Mouse (Mus musculus): ENCODE measurements around the gene Atrnl1.
A peak's percentile ranks its signal among the peaks of the same experiment; 100 is the strongest.
"Not testable (repeated sequence)": the region's sequence is repeated elsewhere in the genome, so short reads cannot be mapped to it uniquely, and the experiment has no call there.

Gene Atrnl1

DNA sequence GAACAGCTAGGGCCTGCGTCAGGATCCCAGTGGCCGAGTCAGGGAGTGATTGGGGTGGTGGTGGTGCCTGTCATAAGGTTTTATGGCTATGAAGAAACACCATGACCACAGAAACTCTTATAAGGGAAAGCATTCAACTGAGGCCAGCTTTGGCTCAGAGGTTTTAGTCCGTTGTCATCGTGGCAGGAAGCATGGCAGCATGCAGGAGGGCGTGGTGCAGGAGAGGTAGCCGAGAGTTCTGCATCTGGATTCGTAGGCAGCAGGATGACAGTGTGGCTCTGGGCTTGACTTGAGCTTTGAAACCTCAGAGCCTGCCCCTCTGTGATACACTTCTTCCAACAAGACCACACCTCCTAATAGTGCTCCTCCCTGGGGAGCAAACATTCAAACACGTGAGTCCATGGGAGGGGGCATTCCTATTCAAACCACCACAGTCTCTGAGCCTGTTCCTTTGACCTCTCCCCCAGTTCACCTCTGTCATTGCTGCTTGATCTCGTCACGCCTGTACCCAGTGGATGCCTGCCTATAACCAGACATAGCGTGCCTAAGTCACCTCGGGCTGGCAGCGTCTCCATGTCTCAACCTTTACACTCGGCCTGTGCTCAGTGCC is 412.5 kb downstream of the Atrnl1 start:
- peak; percentile 15 to 17 for DNase-seq (ENCODE audit: low spot score in 2 of 2)

- peak; percentile 18 to 32 for DNase-seq (ENCODE audit: low spot score in 2 of 2)
Observed at GRCm38 (mm10) chr19:58025053-58025452, 414.2 kb downstream of the Atrnl1 start.

DNA sequence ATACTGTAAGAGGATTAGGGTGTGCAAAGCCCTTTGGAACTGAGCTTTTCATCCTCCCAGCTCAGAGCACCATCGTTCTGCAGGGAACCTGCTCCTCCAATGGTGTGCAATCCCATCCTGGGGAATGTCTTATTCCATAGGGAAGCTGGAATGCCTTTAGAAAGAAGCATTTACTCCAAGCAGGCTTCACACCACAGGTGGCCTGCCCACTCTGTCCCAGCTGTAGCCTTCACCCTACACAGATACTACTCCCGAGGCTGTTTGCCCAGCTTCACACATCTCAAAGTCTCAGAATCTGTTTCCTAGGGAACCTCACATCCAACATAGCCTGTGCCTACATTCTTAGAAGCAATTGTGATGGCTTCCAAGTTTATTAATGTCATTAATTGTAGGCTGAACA is 418.8 kb downstream of the Atrnl1 start:
- DNase-seq (ENCODE audit: low spot score in 2 of 2), result peak; percentile 63 to 86

- peak in 1 of 2 experiments; percentile 8 for DNase-seq (ENCODE audit: low spot score in 2 of 2)
Observed at GRCm38 (mm10) chr19:58033241-58033640, 422.4 kb downstream of the Atrnl1 start.

GRCm38 (mm10) chr19:58036166-58036565 is 425.3 kb downstream of the Atrnl1 start:
- DNase-seq (ENCODE audit: low spot score in 2 of 2), result no peak

- no peak for DNase-seq (ENCODE audit: low spot score in 2 of 2)
Observed at GRCm38 (mm10) chr19:58043120-58043519, 432.3 kb downstream of the Atrnl1 start.

DNA sequence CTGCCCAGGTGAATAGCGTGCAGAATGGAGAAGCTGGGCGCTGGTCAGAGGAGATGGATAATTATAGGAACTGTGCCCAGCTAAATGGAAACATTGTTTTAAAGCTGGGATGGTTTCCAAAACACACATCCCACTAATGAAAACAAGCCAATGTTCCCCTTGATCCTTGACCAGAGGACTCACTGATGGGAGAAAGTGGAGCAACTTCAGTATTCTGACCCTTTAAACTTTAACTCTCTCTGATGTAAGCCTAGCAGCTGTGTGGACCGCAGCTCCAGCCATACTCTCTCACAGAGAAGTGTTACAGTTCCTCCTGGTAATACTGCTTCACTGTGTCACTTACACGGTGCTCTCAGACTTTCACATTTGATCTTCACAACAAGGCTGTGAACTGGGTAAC is 432.7 kb downstream of the Atrnl1 start:
- DNase-seq (ENCODE audit: low spot score in 2 of 2), result no peak

DNA sequence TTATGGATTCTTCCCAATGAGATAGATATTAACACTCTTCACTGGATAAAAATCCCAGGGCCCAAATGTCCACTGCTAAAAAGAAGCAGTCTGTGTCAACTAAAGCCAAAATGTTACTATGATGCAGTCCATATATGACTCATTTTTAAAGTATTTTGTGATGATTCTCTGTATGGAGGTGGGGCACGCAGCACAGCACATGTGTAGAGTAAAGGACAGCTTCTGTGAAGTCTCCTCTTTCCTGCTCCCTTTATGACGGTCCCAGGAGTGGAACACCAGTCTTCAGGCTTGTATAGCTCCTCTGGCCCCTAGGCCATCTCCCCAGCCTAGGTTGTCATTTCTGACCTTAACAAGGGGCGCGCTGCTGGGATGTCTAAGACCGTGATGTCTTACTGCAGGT is 434.0 kb downstream of the Atrnl1 start:
- no peak for DNase-seq (ENCODE audit: low spot score in 2 of 2)

GRCm38 (mm10) chr19:58046656-58047055 is 435.8 kb downstream of the Atrnl1 start:
- no peak for DNase-seq (ENCODE audit: low spot score in 2 of 2)

DNA sequence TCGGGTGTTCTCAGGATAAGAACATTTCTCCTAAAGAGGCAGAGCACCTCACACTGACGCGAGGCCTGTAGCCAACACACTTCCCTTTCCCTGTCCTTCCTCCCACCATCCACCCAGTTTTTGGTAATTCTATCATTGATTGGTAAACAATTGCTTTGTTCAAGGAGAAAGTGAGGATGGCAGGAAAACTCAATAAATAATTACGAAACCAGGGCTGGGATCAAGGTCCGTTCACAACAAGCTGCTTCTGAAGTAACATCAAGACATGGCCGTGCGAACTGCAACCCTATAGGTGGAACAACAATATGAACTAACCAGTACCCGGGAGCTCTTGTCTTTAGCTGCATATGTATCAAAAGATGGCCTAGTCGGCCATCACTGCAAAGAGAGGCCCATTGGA is 439.6 kb downstream of the Atrnl1 start:
- DNase-seq (ENCODE audit: low spot score in 2 of 2), result not testable (repeated sequence)

DNA sequence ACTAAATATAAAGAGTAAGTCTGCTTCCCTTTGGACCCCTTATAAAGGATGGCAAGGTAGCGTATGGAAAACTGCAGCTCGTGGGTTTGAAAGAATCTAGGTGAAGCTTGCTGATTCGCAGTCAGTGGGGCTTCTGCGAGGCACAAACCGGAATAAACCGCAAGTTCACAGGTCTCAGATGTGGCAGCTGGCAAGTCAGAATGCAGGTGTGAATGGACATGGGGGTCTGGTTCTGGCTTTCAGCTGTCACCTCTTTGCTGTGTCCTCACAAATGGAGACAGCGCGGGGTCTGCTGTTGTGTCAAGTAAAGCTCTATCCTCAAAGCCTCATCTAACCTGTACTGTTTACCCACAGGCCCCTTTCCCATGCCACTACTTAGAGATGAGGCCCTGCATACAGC is 440.2 kb downstream of the Atrnl1 start:
- no peak for DNase-seq (ENCODE audit: low spot score in 2 of 2)

GRCm38 (mm10) chr19:58051905-58052304 is 441.1 kb downstream of the Atrnl1 start:
- no peak for DNase-seq (ENCODE audit: low spot score in 2 of 2)

DNA sequence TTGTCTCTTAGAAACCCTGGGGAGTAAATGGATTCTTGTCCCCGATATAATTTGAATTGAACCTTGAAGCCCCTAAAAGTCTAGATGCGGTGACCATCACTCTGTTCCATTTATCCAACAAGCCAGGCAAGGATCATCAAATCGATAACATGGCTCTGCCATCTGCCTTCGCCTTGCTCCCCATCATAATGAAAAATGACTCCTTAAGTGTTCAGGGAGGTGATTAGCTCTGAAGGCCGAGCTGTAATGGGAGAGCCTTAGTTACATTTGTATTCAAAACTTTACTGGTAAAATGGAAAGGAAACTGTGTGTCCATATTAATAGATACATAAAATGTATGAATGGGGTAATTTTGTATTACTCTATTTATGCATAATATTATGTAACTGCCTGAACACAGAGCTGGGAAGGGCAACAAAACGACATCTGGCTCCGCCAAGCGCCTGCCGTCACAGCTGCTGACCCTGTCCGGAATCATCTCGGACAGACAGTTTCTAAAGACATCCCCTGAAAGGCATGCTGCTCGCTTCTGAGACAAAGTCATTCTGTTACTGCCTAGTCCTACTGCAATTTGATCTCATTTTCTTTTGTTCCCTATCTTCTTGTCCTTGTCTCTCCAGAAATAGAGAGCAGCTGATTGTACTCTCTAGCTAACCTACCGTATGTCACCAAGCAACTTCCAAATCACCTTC is 441.8 kb downstream of the Atrnl1 start:
- DNase-seq (ENCODE audit: low spot score in 2 of 2), result no peak

DNA sequence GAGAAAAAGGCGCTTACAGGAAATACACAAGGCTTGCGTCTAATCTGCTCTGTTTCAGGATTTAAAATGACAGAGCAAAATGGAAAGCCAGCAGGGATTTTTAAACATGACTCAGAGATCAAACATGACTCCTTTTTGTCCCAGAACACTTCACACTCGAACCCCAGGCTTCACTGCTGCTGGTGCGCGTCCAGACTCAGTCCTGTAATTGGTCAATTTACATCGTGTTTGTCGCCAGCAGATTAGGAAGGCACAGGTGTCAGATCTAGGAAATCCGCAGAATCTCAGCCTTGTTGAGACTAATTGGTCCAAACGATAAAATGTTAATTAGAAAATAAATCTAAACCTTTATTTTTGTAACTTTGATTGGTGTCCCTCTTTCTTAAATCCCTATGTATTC is 448.9 kb downstream of the Atrnl1 start:
- no peak for DNase-seq (ENCODE audit: low spot score in 2 of 2)

GRCm38 (mm10) chr19:58060199-58060853 is 449.5 kb downstream of the Atrnl1 start:
- DNase-seq (ENCODE audit: low spot score in 2 of 2), result no peak

DNA sequence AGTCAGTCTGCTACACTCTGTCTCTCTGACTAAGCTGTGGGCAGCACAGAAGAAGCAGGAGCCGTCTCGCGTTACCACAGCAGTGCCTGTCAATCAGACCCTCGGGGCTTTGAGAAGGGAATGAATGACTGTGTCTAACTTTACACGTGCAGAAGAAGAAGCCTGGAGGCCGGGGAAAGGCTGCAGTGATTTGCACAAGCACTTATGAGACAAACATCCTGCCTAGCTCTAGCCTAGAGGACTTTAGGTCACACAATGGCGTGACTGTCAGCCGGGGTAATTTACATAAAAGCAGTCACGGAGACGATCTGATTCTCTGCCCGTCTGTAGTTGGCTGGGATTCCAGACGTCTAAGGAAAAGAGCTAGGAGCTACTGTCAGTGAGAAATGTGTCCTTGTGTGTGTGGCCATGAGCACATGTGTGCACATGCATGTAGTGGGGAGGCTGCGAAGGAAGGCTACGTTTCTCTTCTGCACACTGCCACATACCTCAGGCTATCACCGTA is 450.1 kb downstream of the Atrnl1 start:
- DNase-seq (ENCODE audit: low spot score in 2 of 2), result no peak

- no peak for DNase-seq (ENCODE audit: low spot score in 2 of 2)
Observed at GRCm38 (mm10) chr19:58061933-58062332, 451.1 kb downstream of the Atrnl1 start.

- no peak for DNase-seq (ENCODE audit: low spot score in 2 of 2)
Observed at GRCm38 (mm10) chr19:58063541-58063940, 452.7 kb downstream of the Atrnl1 start.

GRCm38 (mm10) chr19:58064116-58065000 is 453.5 kb downstream of the Atrnl1 start:
- DNase-seq (ENCODE audit: low spot score in 2 of 2), result no peak

DNA sequence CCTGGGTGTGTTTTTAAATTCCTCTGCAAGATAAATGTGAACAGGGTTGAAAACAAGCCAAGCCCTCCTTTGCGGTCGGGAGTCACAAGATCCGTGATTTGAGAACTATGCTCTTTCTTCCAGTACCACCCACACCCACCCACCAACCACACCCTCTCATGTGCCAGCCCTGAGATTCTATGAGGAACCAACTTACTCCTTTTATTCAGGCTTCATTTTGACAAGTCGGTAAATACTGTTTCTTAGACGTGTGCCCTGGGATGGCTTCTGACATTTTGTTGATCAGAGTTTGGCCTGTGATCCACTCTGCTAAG is 454.1 kb downstream of the Atrnl1 start:
- DNase-seq (ENCODE audit: low spot score in 2 of 2), result no peak

DNA sequence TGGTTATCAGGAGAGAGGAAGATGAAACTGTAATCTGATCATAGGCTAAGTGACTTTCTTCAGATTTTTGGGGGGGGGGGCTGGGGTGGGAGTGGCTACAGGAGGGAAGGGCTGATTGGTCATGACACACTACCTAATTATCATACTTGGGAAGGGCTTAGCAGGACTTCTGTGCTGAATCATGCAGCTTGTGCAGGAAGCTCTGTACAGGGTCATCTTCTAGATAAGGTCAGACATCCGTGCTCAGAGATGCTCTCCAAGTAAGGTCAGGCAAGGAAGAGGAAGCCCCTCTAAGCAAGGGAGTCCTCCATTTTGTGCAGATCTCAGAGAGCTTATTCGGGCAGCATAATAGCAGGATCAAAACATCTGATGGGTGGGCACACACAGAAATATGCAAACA is 454.7 kb downstream of the Atrnl1 start:
- DNase-seq (ENCODE audit: low spot score in 2 of 2), result no peak

GRCm38 (mm10) chr19:58068114-58068513 is 457.3 kb downstream of the Atrnl1 start:
- DNase-seq (ENCODE audit: low spot score in 2 of 2), result no peak
